Mouse (Mus musculus): ENCODE measurements at regions not wholly inside any gene's neighbourhood (a gene's known extent, or its start where the extent isn't known, plus 50 kb on each side); places are given as distances from the start of the nearest gene placed in this dataset.

- no peak for DNase-seq (ENCODE audit: low spot score)
- H3K4me2 ChIP-seq (replicated peaks; ENCODE audit: low read depth, low read length, severe bottlenecking), result no peak overlapping the region
- no peak for ATAC-seq (ENCODE audit: low FRiP score, low read depth)
Measured at GRCm38 (mm10) chr7:39659597-39659996, 142.0 kb downstream of the Zfp619 start.

GRCm38 (mm10) chr7:39675124-39675846, 157.7 kb downstream of the Zfp619 start:
- H3K9me3 ChIP-seq (ENCODE audit: control insufficient read depth, low read length), result no peaks in the 10 kb centered on the region
- H3K9ac ChIP-seq (ENCODE audit: low read depth, low read length, severe bottlenecking), result no peak overlapping the region
- ATAC-seq (ENCODE audit: low FRiP score, low read depth), result no peak
- H3K27ac ChIP-seq (replicated peaks; ENCODE audit: low read depth, low read length), result no peak overlapping the region
- H3K4me2 ChIP-seq (replicated peaks; ENCODE audit: low read depth, low read length, severe bottlenecking), result no peak overlapping the region
- 45% methylated on average over 8 of the region's 8 CpGs for whole genome bisulfite sequencing
- no peak overlapping the region for H3K4me3 ChIP-seq (replicated peaks; ENCODE audit: low read length)
- no peaks in the 10 kb centered on the region for H3K36me3 ChIP-seq (ENCODE audit: control insufficient read depth, insufficient read depth, low read length)
- TF ChIP-seq POLR2A (IDR thresholded peaks at IDR 0.05; ENCODE audit: borderline replicate concordance, extremely low read depth, insufficient read depth, insufficient read length), result no peak
- H3K4me1 ChIP-seq (ENCODE audit: control insufficient read depth, insufficient read depth, low read length), result no peaks in the 10 kb centered on the region
- H3K27me3 ChIP-seq (ENCODE audit: control insufficient read depth, insufficient read depth, low read length), result no peaks in the 10 kb centered on the region
- DNase-seq (ENCODE audit: low spot score), result no peak

More at GRCm38 (mm10) chr7:39659597-39659996, 142.0 kb downstream of the Zfp619 start:
- Histone ChIP-seq H3K36me3 (ENCODE audit: control insufficient read depth, insufficient read depth, low read length) (no peaks in the 10 kb centered on the region), H3K4me1 (ENCODE audit: control insufficient read depth, insufficient read depth, low read length) (no peaks in the 10 kb centered on the region), H3K9me3 (ENCODE audit: control insufficient read depth, low read length) (no peaks in the 10 kb centered on the region), H3K9ac (ENCODE audit: low read depth, low read length, severe bottlenecking) (no peak overlapping the region), H3K4me3 (replicated peaks; ENCODE audit: low read length) (no peak overlapping the region), H3K27ac (replicated peaks; ENCODE audit: low read depth, low read length) (no peak overlapping the region), H3K27me3 (ENCODE audit: control insufficient read depth, insufficient read depth, low read length) (no peaks in the 10 kb centered on the region)
- 22% methylated on average over 5 of the region's 5 CpGs for WGBS
- no peak for TF ChIP-seq POLR2A (IDR thresholded peaks at IDR 0.05; ENCODE audit: borderline replicate concordance, extremely low read depth, insufficient read depth, insufficient read length)

- Histone ChIP-seq H3K9ac (ENCODE audit: low read depth, low read length, severe bottlenecking) (no peak overlapping the region), H3K27ac (replicated peaks; ENCODE audit: low read depth, low read length) (no peak overlapping the region), H3K4me3 (replicated peaks; ENCODE audit: low read length) (no peak overlapping the region), H3K27me3 (ENCODE audit: control insufficient read depth, insufficient read depth, low read length) (no peaks in the 10 kb centered on the region), H3K4me1 (ENCODE audit: control insufficient read depth, insufficient read depth, low read length) (no peaks in the 10 kb centered on the region), H3K36me3 (ENCODE audit: control insufficient read depth, insufficient read depth, low read length) (no peaks in the 10 kb centered on the region), H3K9me3 (ENCODE audit: control insufficient read depth, low read length) (no peaks in the 10 kb centered on the region), H3K4me2 (replicated peaks; ENCODE audit: low read depth, low read length, severe bottlenecking) (no peak overlapping the region)
- ATAC-seq (ENCODE audit: low FRiP score, low read depth), result no peak
- DNase-seq (ENCODE audit: low spot score), result no peak
- TF ChIP-seq POLR2A (IDR thresholded peaks at IDR 0.05; ENCODE audit: borderline replicate concordance, extremely low read depth, insufficient read depth, insufficient read length), result no peak
- WGBS, result 80% methylated on average over 1 of the region's 1 CpGs
Measured at GRCm38 (mm10) chr7:39675847-39676238, 158.3 kb downstream of the Zfp619 start.

GRCm38 (mm10) chr7:39680411-39680810, 162.8 kb downstream of the Zfp619 start:
- Histone ChIP-seq H3K4me1 (ENCODE audit: control insufficient read depth, insufficient read depth, low read length) (no peaks in the 10 kb centered on the region), H3K27ac (replicated peaks; ENCODE audit: low read depth, low read length) (no peak overlapping the region), H3K27me3 (ENCODE audit: control insufficient read depth, insufficient read depth, low read length) (no peaks in the 10 kb centered on the region), H3K4me2 (replicated peaks; ENCODE audit: low read depth, low read length, severe bottlenecking) (no peak overlapping the region), H3K36me3 (ENCODE audit: control insufficient read depth, insufficient read depth, low read length) (no peaks in the 10 kb centered on the region), H3K9me3 (ENCODE audit: control insufficient read depth, low read length) (no peaks in the 10 kb centered on the region), H3K4me3 (replicated peaks; ENCODE audit: low read length) (no peak overlapping the region), H3K9ac (ENCODE audit: low read depth, low read length, severe bottlenecking) (no peak overlapping the region)
- DNase-seq (ENCODE audit: low spot score) (no peak), ATAC-seq (ENCODE audit: low FRiP score, low read depth) (no peak)
- WGBS, result 32% methylated on average over 2 of the region's 2 CpGs
- no peak for TF ChIP-seq POLR2A (IDR thresholded peaks at IDR 0.05; ENCODE audit: borderline replicate concordance, extremely low read depth, insufficient read depth, insufficient read length)

- Histone ChIP-seq H3K9me3 (ENCODE audit: control insufficient read depth, low read length) (no peaks in the 10 kb centered on the region), H3K4me3 (replicated peaks; ENCODE audit: low read length) (no peak overlapping the region), H3K9ac (ENCODE audit: low read depth, low read length, severe bottlenecking) (no peak overlapping the region), H3K27ac (replicated peaks; ENCODE audit: low read depth, low read length) (no peak overlapping the region), H3K4me1 (ENCODE audit: control insufficient read depth, insufficient read depth, low read length) (no peaks in the 10 kb centered on the region), H3K27me3 (ENCODE audit: control insufficient read depth, insufficient read depth, low read length) (no peaks in the 10 kb centered on the region), H3K4me2 (replicated peaks; ENCODE audit: low read depth, low read length, severe bottlenecking) (no peak overlapping the region), H3K36me3 (ENCODE audit: control insufficient read depth, insufficient read depth, low read length) (no peaks in the 10 kb centered on the region)
- no peak for ATAC-seq (ENCODE audit: low FRiP score, low read depth)
- WGBS, result 73% methylated on average over 2 of the region's 2 CpGs
- no peak for DNase-seq (ENCODE audit: low spot score)
- TF ChIP-seq POLR2A (IDR thresholded peaks at IDR 0.05; ENCODE audit: borderline replicate concordance, extremely low read depth, insufficient read depth, insufficient read length), result no peak
Measured at GRCm38 (mm10) chr7:39696589-39696988, 179.0 kb downstream of the Zfp619 start.
